Mouse (Mus musculus) kidney, postnatal 0 days (tissue): ENCODE data around the gene Xpa. TPM values are rescaled to one million over a fixed set of nuclear protein-coding genes. Genes with fewer than 3 reads are reported as not detected.

Experiments used
- ATAC-seq: fragments of 200-750 bp; cut with Nextera tagmentation; replicated peaks from 2 replicates; pipeline ENCODE4 v1.8.0; 2017; ENCODE audit warnings: low read depth, moderate number of reproducible peaks, moderate TSS enrichment, moderate library complexity; ENCODE audit not compliant: low FRiP score
- DNase-seq: peaks from one replicate; pipeline ENCODE4 v3.0.0-alpha.2; 2016; ENCODE audit warnings: low spot score
- H3K27ac ChIP-seq: fragments of 300-500 bp; sonication (generic); 2 replicates; pipeline ENCODE4 v1.5.1; 2014; ENCODE audit warnings: mild to moderate bottlenecking
- H3K27me3 ChIP-seq: fragments of 300-500 bp; sonication (generic); 2 replicates; pipeline ENCODE4 v1.6.1; 2014; ENCODE audit warnings: low read length, mixed read lengths; ENCODE audit not compliant: insufficient read depth
- H3K36me3 ChIP-seq: fragments of 300-500 bp; sonication (generic); 2 replicates; pipeline ENCODE4 v1.6.1; 2014; ENCODE audit warnings: low read length, mixed read lengths; ENCODE audit not compliant: insufficient read depth
- H3K4me1 ChIP-seq: fragments of 300-500 bp; sonication (generic); replicated peaks from 2 replicates; pipeline ENCODE4 v1.6.1; 2014; ENCODE audit warnings: antibody characterized with exemption, low read length, mixed read lengths; ENCODE audit not compliant: insufficient read depth
- H3K4me2 ChIP-seq: fragments of 300-500 bp; sonication (generic); 2 replicates; pipeline ENCODE4 v1.6.1; 2014; ENCODE audit warnings: mild to moderate bottlenecking, low read length, moderate library complexity, mixed read lengths
- H3K4me3 ChIP-seq: fragments of 300-500 bp; sonication (generic); replicated peaks from 2 replicates; pipeline ENCODE4 v1.5.1; 2014; ENCODE audit warnings: low read depth, low read length
- H3K9ac ChIP-seq: fragments of 300-500 bp; sonication (generic); 2 replicates; pipeline ENCODE4 v1.6.1; 2014; ENCODE audit warnings: low read depth, low read length
- H3K9me3 ChIP-seq: fragments of 300-500 bp; sonication (generic); replicated peaks from 2 replicates; pipeline ENCODE4 v1.6.1; 2016; ENCODE audit warnings: low read length, inconsistent platforms, mixed read lengths
- CTCF ChIP-seq: IDR thresholded peaks from 2 replicates; pipeline ENCODE4 v1.5.1; 2016; ENCODE audit warnings: antibody characterized with exemption, low read depth, mild to moderate bottlenecking, moderate library complexity
- WGBS: fragments of 180-500 bp; shearing (Covaris S2); extraction: QIAGEN DNeasy Blood & Tissue Kit; methylation state at CpG from one replicate; pipeline ENCODE4 v1.1.7; 2014; 5-methylcytosine and 5-hydroxymethylcytosine counted together
- polyA plus RNA-seq: library from polyadenylated mRNA; unstranded; fragments of >200 nt; fragmentation: Nextera tagmentation; extraction: Ambion mirVana; gene quantifications from 2 replicates; pipeline ENCODE4 v1.2.1, GENCODE M21; 2015

The Xpa gene
- polyA plus RNA-seq, 1 experiment from 2014 or later: 31.9 TPM

DNA sequence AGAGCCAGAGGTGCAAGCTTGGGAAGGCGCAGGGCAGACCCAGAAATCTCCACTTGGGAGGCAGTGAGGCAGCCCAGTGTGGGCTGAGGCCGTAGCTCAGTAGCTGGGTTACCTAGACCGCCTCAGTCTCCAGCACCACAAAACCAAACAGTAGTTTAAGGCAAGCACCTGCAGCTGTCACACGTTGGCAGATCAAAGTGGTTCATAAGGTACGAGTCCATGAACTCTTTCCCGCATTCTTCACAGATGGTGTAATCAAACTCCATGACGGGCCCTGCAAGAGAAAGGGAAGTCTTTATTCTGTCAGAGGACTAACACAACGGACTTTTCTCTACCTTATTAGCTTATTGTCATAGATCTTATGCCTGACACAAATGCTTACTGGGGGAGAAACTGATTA lies 10.7 kb downstream of the Xpa start:
- no peak for ATAC-seq
- WGBS: 41% methylated on average over 8 of the region's 8 CpGs
- Histone ChIP-seq H3K36me3 (peaks cover 42% of the 10 kb centered on the region), H3K4me2 (no peak overlapping the region), H3K9ac (no peak overlapping the region), H3K4me1 (no peaks in the 10 kb centered on the region), H3K27ac (no peak overlapping the region), H3K9me3 (no peaks in the 10 kb centered on the region), H3K4me3 (no peak overlapping the region), H3K27me3 (no peaks in the 10 kb centered on the region)
- no peak for DNase-seq
- TF ChIP-seq CTCF: no peak

DNA sequence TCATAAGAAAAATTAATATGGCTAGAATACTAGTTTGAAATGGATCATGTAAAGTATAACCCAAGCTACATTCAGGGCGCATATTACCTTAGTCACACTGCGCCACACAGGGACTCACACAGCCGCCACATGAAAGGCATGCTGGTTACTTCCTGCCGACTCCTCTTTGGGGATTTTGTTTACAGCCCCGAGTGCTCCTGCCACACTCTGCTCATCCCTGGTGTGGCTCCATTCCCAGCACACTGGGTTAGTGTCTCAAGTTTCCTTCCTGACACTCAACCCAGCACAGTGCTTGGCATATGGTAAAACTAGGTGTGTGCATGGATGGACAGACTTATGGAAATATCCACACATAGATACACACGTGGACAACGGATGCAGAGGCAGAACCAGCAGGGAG lies 13.9 kb downstream of the Xpa start:
- Histone ChIP-seq H3K9me3 (no peaks in the 10 kb centered on the region), H3K27me3 (no peaks in the 10 kb centered on the region), H3K4me3 (no peak overlapping the region), H3K4me2 (no peak overlapping the region), H3K27ac (no peak overlapping the region), H3K36me3 (peaks cover 49% of the 10 kb centered on the region), H3K9ac (no peak overlapping the region), H3K4me1 (no peaks in the 10 kb centered on the region)
- TF ChIP-seq CTCF: no peak
- ATAC-seq (no peak), DNase-seq (no peak)
- 79% methylated on average over 7 of the region's 7 CpGs for WGBS

DNA sequence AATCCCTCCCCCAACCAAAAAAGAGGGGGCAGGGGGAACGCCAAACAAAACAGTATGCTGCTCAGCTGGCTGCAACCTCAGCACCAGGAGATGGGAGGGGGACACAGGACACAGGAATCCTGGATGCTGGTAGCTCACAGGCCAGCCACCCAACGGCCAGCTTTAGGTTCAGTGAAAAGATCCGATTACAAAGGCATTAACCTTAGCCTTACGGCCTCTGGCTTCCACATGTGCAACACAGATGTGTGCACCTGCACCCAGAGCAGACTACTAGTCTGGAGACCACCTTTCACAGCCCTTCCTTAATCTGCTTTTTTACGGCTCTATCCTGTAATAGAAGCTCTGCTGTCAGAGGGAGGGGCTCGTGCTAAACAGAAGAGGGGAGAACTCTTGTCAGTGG lies 14.9 kb downstream of the Xpa start:
- ATAC-seq (no peak), DNase-seq (no peak)
- H3K4me1 ChIP-seq: no peaks in the 10 kb centered on the region
- H3K36me3 ChIP-seq: peaks cover 49% of the 10 kb centered on the region
- TF ChIP-seq CTCF: no peak
- H3K9ac ChIP-seq: no peak overlapping the region
- no peak overlapping the region for H3K27ac ChIP-seq
- no peak overlapping the region for H3K4me3 ChIP-seq
- no peak overlapping the region for H3K4me2 ChIP-seq
- no peaks in the 10 kb centered on the region for H3K9me3 ChIP-seq
- 33% methylated on average over 6 of the region's 6 CpGs for WGBS
- H3K27me3 ChIP-seq: no peaks in the 10 kb centered on the region

DNA sequence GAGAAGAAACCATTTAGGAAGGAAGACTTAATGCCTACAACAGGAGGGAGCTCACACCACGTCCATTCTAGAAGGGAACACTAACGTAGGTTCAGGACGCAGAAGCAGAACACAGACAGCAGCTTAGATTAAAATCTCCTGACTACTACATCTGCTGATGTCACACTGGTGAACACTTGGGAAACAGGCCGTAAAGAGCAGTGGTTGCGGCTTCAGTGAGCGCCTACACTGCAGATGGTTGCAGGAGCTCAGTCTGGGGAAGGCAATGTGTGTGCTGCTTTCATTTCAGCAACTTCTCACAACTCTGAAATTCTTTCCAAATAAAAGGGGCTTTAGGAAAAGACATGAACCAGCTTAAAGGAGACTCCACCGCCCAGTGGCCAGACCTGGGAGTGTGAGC lies 18.6 kb downstream of the Xpa start:
- H3K4me2 ChIP-seq: no peak overlapping the region
- H3K27ac ChIP-seq: no peak overlapping the region
- no peaks in the 10 kb centered on the region for H3K27me3 ChIP-seq
- 87% methylated on average over 7 of the region's 7 CpGs for WGBS
- H3K36me3 ChIP-seq: peaks cover 60% of the 10 kb centered on the region
- DNase-seq: no peak
- H3K4me3 ChIP-seq: no peak overlapping the region
- H3K4me1 ChIP-seq: no peaks in the 10 kb centered on the region
- H3K9me3 ChIP-seq: no peaks in the 10 kb centered on the region
- no peak; the same call in 1 of the 2 replicates for TF ChIP-seq CTCF
- no peak overlapping the region for H3K9ac ChIP-seq
- ATAC-seq: no peak

DNA sequence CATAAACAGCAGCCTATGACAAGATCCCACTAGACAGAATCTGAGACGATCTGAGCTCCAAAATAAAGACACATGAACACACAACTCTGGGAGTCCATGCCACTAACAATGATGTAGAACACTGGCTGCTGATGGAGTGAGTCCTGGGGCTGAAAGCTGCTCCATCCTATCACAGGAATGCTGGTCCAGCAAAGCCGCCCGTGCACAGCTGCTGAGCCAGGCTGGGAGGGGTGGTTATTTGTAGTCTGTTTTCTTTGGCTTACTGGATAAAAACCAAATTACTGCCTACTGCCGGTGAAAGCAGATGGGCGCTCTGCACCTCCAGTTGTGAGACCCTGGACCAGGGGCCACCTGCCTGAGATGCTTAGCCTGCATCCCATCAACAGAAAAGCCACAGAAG lies 19.1 kb downstream of the Xpa start:
- ATAC-seq: no peak

DNA sequence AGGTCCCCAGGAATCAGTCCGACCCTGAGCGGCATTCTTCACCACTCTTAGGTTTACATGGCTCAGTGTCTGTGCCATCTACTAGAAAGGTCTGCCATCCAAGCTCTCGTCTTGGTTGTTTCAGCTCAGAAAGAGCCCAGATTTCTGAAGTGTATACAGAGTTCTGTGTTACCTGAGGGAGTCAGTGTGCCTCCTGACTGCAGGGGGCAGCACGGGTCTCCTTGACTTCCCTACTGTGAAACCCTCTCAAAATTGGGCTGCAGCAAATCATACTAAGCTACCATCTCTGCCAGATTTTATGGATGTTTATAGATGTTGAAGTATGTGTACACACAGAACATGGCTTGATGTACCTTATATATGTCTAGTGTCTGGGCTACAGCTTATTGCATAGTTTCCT lies 19.8 kb downstream of the Xpa start:
- Histone ChIP-seq H3K27me3 (no peaks in the 10 kb centered on the region), H3K4me1 (no peaks in the 10 kb centered on the region), H3K9ac (no peak overlapping the region), H3K9me3 (no peaks in the 10 kb centered on the region), H3K27ac (no peak overlapping the region), H3K4me2 (no peak overlapping the region), H3K36me3 (peaks cover 60% of the 10 kb centered on the region), H3K4me3 (no peak overlapping the region)
- DNase-seq (no peak), ATAC-seq (no peak)
- WGBS: 87% methylated on average over 4 of the region's 4 CpGs
- peak; percentile 31; the same call in 1 of the 2 replicates for TF ChIP-seq CTCF

More for the DNA sequence above, 19.1 kb downstream of the Xpa start:
- H3K27me3 ChIP-seq: no peaks in the 10 kb centered on the region
- no peaks in the 10 kb centered on the region for H3K4me1 ChIP-seq
- no peak for DNase-seq
- H3K36me3 ChIP-seq: peaks cover 57% of the 10 kb centered on the region
- 67% methylated on average over 5 of the region's 5 CpGs for WGBS
- no peaks in the 10 kb centered on the region for H3K9me3 ChIP-seq
- no peak overlapping the region for H3K9ac ChIP-seq
- no peak overlapping the region for H3K27ac ChIP-seq
- no peak overlapping the region for H3K4me3 ChIP-seq
- no peak overlapping the region for H3K4me2 ChIP-seq
- no peak for TF ChIP-seq CTCF

DNA sequence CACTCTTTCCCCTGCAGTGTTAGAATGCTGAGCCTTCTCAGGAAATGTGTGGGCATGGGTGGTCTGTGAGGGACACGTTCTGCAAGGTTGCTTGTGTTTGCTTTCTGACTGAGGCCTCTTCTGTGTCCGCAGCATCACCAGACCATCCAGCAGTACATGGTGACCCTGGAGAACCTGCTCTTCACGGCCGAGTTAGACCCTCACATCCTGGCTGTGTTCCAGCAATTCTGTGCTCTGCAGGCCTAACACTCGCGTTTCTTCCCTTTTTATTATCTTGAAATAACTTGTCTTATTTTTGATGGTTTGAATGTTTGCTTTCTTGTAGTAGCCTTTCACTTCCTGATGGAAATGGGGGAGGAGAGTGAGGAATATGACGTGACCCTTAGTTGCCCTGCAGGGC lies 24.4 kb downstream of the Xpa start:
- no peak for DNase-seq
- WGBS: 65% methylated on average over 7 of the region's 7 CpGs

More for the DNA sequence above, 24.4 kb downstream of the Xpa start:
- no peak for TF ChIP-seq CTCF
- ATAC-seq: no peak
- peaks cover 73% of the 10 kb centered on the region for H3K36me3 ChIP-seq
- H3K9me3 ChIP-seq: no peaks in the 10 kb centered on the region
- H3K4me1 ChIP-seq: no peaks in the 10 kb centered on the region
- no peak overlapping the region for H3K9ac ChIP-seq
- H3K4me3 ChIP-seq: no peak overlapping the region
- H3K27me3 ChIP-seq: no peaks in the 10 kb centered on the region
- H3K27ac ChIP-seq: no peak overlapping the region
- H3K4me2 ChIP-seq: no peak overlapping the region
